Mouse (Mus musculus): ENCODE data around the gene Eif3i. TPM values are rescaled to one million over a fixed set of nuclear protein-coding genes. Genes with fewer than 3 reads are reported as not detected.

Gene Eif3i
- polyA plus RNA-seq (2017; shearing (Covaris generic)): 172 TPM

DNA sequence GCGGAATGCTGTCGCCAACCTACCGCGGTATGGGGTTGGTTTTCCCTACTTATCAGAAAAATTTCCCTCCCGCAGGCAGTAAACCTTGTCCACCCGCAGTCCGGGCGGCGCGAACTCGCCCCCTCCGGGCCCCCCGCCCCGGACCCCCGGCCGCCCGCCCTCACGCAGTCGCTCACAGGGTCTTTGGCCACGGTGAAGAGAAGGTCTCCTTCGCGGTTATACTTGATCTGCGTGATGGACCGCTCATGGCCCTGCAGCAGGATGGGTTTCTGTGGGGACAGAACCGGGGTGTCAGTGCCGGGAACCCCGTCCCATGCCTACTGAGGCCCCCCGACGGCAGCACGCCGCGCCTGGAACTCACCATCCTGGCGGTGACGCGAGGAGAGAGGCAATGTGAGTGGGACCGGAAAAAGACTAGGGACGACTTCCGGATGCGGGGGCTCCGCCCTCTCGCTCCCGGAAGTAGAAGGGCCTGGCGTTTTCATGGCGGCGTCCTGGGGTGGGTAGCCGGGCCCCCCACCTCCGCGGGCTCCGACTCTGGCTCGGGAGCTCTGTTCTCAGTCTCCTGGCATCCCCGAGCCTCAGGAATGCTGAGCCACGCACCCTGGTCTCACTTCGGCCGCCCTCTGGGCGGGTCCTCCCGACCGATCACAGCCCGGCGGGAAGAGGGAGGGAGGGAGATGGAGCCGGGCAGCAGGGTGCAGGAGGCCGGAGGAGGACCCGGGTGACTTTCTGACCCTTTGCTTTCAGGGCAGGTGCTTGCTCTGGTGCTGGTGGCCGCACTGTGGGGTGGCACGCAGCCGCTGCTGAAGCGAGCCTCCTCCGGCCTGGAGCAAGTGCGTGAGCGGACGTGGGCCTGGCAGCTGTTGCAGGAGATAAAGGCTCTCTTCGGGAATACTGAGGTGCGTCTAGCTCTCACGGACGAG is at the start of gene Eif3i, which contains the start of gene Tmem234:
Gene Eif3i, minus strand, starts transcription at position 416 of the 926 bp plus-strand sequence.
Gene Tmem234, plus strand, starts transcription at position 436 of the 926 bp plus-strand sequence.

DNA sequence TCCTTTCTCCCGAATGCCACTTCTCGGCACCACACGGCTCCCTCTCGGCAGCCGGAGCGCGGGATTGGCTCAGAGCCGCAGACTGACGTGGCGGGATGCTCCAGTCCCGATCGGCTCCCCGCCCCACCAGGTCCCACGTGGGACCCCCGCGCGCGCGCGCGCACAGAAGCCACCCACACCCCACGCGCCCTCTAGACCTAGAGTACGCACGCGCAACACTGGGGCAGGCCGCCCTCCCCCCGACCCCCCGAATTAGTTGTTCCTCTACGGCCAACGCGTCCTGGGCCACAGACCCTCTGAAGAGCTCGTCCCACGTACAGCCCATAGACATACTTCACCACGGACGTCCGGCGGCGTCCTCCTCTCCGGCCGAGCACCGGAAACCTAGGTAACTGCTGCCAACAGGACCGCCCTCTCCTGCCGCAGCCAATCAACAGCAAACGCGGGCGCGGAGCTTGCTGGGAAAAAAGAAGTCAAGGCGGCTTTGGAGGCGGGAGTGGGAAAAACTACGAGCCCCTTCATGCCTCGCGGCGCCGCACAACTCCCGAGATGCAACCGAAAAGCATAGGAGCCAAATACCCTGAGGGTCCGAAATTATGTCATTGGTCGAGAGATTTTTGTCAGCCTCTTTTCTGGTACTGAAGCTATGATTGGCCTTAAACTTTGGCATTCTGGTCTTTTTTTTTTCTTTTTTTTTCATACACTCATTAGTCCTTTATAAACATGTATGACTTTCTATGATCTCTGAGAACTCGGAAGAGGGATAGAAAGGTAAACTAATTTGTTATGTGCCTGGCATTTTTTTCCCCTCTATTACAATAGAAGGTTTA is 40.4 kb upstream of the Eif3i start, which contains the start of gene Txlna:
Gene Txlna, minus strand, starts transcription at position 428 of the 830 bp plus-strand sequence.

DNA sequence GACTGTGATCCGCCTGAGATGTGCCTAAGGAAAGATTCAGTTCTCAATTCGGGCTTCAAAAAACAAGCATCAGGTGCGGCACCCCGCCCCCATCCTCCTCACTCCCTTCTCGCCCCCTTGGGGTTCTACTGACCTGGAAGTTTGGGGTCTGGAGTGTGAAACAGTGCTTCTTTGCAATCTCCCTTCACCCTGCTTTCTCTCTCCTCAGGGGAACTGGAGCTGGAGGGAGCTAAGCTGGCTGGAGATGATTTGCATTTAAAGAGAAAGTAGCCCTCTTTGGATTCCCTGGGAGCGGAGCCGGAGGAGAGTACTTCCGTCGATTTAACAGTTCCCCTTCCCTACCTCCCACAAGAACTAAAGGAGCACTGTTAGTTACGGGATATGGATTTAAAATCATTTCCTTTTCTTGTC is 23.2 kb upstream of the Eif3i start, which contains the start of gene Ccdc28b:
Gene Ccdc28b, minus strand, starts transcription at position 267 of the 411 bp plus-strand sequence.

DNA sequence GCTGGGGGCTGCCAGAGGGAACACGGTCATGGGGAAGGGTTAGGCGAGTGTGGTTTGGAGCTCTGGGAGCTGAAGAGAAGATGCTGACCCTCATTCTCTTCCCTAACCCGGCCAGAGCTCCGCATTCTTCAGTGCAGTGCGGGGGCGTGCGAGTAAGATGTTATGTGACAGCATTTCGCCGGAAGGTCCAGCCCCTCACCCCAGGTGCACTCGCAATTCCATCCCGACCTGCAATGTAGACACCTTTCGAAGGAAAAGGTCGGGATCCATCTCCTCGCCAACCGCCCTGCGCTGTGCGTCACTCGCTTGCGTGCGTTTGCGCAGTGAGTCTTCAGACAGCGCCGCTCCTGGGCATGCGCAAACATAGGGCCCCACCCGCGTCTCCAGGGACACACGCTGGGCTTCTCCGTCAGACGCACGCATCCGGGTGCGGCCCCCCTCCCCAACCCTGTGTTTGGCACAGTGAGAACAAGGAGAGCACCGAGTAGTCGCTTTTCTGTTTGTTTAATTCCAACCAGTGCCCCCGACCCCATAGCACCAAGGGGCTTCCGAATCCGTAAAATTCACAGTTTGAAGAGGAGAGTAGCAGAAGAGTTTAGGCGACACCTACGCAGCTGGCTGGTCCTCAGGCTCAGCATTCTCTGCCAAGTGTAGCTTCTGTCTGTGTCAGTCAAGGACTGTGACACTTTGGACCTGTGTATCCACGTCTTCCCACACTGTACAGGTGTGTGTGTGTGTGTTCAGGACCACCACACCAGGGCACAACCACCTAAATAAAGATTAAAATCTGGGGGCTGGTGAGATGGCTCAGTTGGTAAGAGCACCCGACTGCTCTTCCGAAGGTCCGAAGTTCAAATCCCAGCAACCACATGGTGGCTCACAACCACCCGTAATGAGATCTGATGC is 18.6 kb upstream of the Eif3i start, which contains the start of gene Iqcc:
Gene Iqcc, minus strand, starts transcription at position 314 of the 906 bp plus-strand sequence.

DNA sequence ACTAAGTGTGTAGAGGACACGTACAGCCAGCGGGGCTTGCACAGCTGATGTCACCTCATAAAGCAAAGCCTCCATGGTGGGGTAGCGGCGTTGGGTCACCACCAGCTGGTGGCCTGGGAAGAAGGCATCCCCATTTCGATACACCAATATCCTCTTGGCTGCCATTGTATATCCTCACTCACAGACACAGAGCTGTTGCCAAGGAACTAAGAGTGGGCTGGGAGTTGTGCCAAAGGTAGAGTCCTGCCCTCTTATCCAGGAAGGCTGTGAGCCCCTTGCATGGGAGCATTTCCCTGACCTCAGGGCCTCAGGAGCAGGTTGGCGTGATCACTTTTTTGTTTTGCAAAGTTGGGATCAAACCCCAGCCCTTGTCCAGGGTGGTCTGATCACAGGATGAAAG is 13.6 kb upstream of the Eif3i start, which contains the start of gene Dcdc2b:
Gene Dcdc2b, minus strand, starts transcription at position 165 of the 400 bp plus-strand sequence.

DNA sequence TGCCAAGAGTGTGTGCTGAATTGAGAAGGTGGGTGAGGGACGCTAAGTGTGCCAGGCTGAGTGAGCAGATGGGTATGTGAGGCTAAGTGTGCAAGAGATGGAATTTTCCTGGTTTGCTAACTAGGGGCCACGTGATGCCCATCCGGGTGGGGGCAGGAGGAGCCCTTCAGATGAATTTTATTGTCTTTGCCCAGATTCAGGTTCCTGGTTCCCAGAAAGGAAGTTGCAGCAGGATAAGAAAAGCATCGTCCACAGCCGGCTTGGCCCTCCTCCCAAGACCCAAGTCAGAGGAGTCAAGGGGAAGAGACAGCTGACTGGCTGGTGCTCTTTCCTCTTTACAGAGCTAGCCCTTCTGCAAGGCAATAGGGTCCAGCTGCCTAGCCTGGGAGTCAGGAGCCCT is 22.0 kb downstream of the Eif3i start, which contains the start of gene Fam167b:
Gene Fam167b, minus strand, starts transcription at position 84 of the 400 bp plus-strand sequence.

DNA sequence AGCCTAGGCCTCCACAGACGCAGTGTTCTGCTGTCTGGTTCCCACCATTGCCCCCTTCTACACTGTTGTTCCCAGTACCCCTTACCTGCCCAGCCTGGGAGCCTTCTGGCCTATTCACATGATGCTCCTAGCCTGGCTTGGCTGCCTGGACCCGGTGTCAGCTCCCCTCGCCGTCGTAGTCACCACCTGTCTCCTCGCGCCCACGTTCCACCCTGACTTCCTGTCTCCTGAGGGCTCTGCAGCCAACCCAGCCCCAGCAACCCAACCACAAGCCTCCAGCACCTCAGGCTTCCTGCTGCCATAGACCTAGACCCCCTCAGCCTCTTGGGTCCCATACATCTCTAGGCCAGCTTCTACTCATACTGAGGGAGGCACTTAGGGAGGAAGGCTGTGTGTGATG is 27.0 kb downstream of the Eif3i start, which contains the start of gene Lck:
Gene Lck, minus strand, starts transcription at position 212 of the 400 bp plus-strand sequence.

DNA sequence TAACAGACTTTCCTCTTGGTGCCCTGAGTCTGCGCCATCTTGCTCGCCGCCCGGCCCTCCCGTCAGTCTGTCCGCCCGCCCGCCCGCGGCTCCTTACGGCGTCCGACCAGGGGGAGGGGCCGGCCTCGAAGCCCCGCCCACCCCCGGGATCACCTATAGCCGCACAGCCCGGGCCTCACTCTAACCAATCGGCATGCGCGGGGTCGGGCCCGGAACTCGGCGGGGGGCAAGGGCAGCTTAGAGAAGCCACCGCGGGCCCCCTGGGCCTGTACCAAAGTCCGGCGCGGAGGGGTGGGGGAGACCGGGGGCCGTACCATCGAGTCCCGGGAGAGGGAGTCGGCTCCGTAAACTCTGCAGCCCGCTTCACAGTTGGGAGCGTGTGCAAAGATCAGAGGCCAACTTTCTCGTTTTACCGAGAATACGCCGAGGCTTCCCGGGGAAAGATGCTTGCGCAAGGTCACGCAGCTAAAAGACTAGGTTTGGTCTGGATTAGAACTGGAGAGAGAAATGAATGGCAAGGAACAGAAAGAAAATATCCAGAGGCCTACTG is 57.8 kb downstream of the Eif3i start, which contains the start of gene Hdac1:
Gene Hdac1, minus strand, starts transcription at position 122 of the 550 bp plus-strand sequence.

Other genes with a start within 250 kb of the Eif3i start
- gene Zbtb8a, start 222.5 kb downstream of the Eif3i start, polyA plus RNA-seq (2017; shearing (Covaris generic)): 3.1 TPM
- not detected for gene Zbtb8b, start 159.8 kb downstream of the Eif3i start, polyA plus RNA-seq (2017; shearing (Covaris generic))
- gene Bsdc1, start 139.1 kb downstream of the Eif3i start, polyA plus RNA-seq (2017; shearing (Covaris generic)): 77.9 TPM
- gene Tssk3, start 109.6 kb downstream of the Eif3i start, polyA plus RNA-seq (2017; shearing (Covaris generic)): not detected
- not detected for gene Fam229a, start 109.5 kb downstream of the Eif3i start, polyA plus RNA-seq (2017; shearing (Covaris generic))
- gene Marcksl1, start 87.1 kb downstream of the Eif3i start, polyA plus RNA-seq (2017; shearing (Covaris generic)): 56.0 TPM
- gene Hdac1, start 57.9 kb downstream of the Eif3i start, polyA plus RNA-seq (2017; shearing (Covaris generic)): 158 TPM
- gene Lck, start 27.0 kb downstream of the Eif3i start, polyA plus RNA-seq (2017; shearing (Covaris generic)): 1,252 TPM
- not detected for gene Fam167b, start 22.1 kb downstream of the Eif3i start, polyA plus RNA-seq (2017; shearing (Covaris generic))
- 166 TPM for gene Tmem234, start within 50 bp of the Eif3i start, polyA plus RNA-seq (2017; shearing (Covaris generic))
- gene Dcdc2b, start 13.6 kb upstream of the Eif3i start, polyA plus RNA-seq (2017; shearing (Covaris generic)): 3.4 TPM
- 15.5 TPM for gene Iqcc, start 18.5 kb upstream of the Eif3i start, polyA plus RNA-seq (2017; shearing (Covaris generic))
- 24.3 TPM for gene Ccdc28b, start 23.3 kb upstream of the Eif3i start, polyA plus RNA-seq (2017; shearing (Covaris generic))
- 52.7 TPM for gene Txlna, start 40.4 kb upstream of the Eif3i start, polyA plus RNA-seq (2017; shearing (Covaris generic))
- gene Kpna6, start 72.1 kb upstream of the Eif3i start, polyA plus RNA-seq (2017; shearing (Covaris generic)): 23.1 TPM
- gene Tmem39b, start 96.2 kb upstream of the Eif3i start, polyA plus RNA-seq (2017; shearing (Covaris generic)): 20.7 TPM
- gene Khdrbs1, start 141.7 kb upstream of the Eif3i start, polyA plus RNA-seq (2017; shearing (Covaris generic)): 152 TPM
- gene Ptp4a2, start 210.6 kb upstream of the Eif3i start, polyA plus RNA-seq (2017; shearing (Covaris generic)): 663 TPM